Mouse (Mus musculus): ENCODE measurements at regions not wholly inside any gene's neighbourhood (a gene's known extent, or its start where the extent isn't known, plus 50 kb on each side); places are given as distances from the start of the nearest gene placed in this dataset.

DNA sequence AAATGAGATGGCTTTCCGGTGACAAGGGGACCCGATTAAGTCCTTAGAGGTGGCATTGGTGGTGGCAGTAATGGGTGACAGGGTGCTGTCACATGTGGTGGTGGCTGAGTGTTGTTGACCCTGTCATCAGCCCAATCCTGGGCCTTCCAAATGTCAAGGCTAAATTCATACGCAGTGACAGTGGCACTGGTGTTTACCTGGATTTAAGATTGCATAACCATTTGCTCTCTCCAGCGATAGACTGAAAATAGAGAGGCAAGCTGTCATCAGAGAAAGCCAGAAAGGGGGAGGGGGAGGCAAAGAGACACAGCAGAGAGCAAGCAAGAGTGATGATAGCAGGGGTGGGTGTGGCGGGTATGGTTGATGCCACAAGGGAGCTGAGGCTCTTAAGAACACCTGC lies 215.1 kb downstream of the Suds3 start:
- peak in 1 of 2 experiments; percentile 7 for DNase-seq (ENCODE audit: low spot score in 2 of 2)

DNA sequence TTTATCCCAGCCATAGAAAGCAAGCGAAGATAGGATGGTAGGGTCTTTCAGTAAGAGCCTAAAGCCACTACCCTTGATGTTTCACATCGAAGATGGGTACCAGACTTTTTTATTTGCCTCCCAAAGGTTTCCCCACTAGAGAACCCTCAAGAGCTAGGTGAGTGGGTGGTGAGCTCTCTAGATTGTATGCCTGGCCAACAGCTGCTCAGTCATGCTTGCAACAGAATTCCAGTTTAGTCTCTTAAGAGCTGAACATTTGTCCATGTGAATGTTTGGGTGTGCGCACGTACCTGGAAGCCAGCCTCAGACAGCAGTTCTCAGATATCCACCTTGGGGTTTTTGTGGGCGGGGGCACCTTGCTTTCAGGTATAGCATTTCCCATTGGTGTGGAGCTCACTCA lies 218.5 kb downstream of the Suds3 start:
- peak in 1 of 2 experiments; percentile 13 for DNase-seq (ENCODE audit: low spot score in 2 of 2)

DNA sequence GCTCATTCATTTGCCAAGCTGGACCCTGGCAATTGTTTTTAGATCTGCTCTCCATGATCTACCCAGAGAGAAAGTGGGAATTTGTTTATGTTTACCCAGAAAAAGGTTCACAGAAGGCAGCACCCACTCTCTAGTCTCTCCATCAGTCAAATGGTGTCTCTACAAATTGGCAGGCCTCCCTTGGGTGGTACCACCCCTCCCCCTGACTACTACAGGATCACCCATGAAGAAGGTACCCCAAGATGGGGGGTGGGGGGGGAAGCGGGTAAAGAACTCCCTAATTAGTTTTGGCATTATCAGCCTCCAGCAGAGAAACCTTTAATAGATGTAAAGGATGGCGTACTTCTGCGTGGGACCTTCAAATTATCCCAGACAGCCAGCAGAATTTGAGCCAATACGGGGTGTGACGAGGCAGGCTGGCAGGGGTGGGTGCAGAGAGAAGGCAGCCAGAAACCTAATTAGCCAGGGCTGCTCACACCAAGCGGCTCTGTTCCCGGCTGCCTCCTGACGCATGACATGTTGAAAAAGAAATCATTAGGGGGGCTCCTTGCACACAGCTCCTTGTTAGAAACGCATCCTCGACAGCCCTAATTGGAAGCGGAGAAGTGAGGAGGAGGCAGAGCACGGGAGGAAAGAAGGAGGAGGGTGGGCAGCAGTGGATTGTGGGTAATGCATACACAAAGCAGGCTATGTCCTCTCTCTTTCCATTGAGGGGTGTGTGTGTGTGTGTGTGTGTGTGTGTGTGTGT lies 220.7 kb downstream of the Suds3 start:
- peak; percentile 57 to 71 for DNase-seq (ENCODE audit: low spot score in 2 of 2)

- DNase-seq (ENCODE audit: low spot score in 2 of 2) = no peak
Observed at GRCm38 (mm10) chr5:116894575-116894974, 221.3 kb downstream of the Suds3 start.

- DNase-seq (ENCODE audit: low spot score in 2 of 2) = peak; percentile 22 to 30
Observed at GRCm38 (mm10) chr5:116892877-116893276, 223.0 kb downstream of the Suds3 start.

GRCm38 (mm10) chr5:116889224-116889623 lies 226.7 kb downstream of the Suds3 start:
- no peak for DNase-seq (ENCODE audit: low spot score in 2 of 2)

DNA sequence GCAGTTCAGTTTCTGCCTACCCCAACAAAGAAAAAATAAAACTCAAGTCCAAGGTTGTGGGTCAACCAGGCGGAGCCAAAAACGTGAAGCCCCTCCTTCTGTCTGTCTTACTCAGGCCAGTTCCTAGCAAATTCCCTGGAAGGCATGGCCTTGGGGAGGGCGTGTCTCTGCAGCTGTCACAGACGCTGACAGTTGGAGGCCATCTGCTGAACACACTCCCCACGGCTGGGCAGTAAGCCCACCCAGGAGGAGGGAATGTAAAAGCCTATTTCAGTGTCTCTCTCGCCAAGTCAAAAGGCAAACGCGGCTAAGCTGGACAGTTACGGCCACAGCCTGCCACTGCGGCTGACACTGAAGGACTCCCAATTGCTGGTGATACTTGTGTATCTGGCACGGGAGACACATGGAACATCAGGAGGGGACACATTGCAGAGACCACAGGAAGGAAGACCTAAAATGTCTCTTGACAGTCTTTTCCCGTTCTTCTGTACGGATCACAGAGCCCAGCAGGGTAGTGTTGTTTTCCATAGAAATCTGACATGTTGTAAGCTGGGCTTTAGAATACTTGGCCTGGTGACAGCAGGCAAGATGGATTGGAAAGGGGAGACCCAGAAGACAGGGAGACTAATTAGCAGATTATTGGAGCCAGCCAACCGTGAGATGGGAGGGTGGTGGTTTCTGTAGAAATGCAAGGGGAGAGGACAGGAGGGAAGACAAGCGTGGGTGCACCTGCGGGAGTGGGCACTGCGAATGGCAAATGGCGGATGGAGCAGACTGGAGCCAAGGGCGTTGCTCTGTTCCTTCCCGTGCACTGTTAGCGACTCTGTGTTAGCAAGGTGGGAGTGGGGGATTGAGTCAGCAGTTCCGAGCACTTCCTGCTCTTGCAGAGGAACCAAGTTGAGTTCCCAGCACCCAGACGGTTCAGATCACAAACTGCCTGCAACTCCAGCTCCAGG lies 229.5 kb downstream of the Suds3 start:
- DNase-seq (ENCODE audit: low spot score in 2 of 2) = no peak

GRCm38 (mm10) chr5:116879761-116880160 lies 236.2 kb downstream of the Suds3 start:
- no peak for DNase-seq (ENCODE audit: low spot score in 2 of 2)

- DNase-seq (ENCODE audit: low spot score in 2 of 2) = no peak
Observed at GRCm38 (mm10) chr5:116874941-116875340, 241.0 kb downstream of the Suds3 start.

DNA sequence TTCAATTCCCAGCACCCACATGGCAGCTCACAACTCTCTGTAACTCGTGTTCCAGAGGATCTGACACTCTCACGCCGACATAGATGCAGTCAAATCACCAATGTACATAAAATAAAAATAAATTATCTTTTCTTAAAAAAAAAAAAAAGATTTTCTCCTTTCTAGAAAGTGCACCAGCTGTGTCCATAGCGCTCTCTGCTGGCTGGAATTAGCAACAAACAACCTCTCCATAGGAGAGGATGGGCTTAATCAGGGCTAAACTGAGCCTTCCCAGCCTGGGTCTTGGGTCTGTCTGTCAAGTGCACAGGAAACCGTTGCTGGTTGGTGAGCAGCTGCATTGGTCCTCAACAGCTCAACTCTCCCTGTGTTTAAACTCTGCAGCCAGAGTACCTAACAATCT lies 247.8 kb downstream of the Suds3 start:
- DNase-seq (ENCODE audit: low spot score in 2 of 2) = peak in 1 of 2 experiments; percentile 10

DNA sequence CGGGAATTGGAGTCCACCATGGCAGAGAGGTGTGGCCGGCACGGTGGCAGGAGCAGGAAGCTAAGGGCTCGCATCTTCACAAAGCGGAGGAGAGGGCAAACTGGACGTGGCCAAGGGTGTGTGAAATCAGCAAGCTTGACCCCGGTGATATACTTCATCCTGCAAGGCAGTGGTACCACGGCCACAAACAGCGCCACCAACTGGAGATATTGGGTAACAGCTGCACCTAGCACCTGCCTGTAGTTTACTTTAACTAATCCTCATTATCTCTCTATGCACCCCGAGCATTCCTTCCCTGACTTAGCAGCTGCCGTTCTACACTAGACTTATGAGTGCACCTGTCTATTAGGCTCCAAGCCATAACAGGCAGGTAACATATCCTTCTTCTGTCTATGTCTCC lies 251.6 kb downstream of the Suds3 start:
- DNase-seq (ENCODE audit: low spot score in 2 of 2) = no peak

GRCm38 (mm10) chr5:116852691-116853090 lies 261.1 kb upstream of the Srrm4 start:
- no peak for DNase-seq (ENCODE audit: low spot score in 2 of 2)

DNA sequence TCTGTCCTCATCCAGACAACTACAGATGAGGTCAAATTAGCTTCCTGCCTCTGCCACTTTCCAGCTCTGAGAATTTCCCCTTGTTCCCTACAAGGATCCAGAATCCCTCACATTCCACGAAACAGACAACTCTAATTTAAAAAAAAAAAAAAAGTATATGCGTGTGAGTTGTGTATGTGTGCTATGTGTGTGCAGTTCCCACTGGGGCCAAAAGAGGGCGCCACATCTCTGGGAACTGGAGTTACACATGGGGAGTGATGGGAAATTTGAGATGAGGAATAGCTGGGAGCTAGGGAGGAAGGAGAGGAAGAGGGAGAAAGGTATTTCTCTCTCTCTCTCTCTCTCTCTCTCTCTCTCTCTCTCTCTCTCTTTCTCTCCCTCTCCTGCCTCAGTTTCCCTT lies 240.3 kb upstream of the Srrm4 start:
- no peak for DNase-seq (ENCODE audit: low spot score in 2 of 2)

DNA sequence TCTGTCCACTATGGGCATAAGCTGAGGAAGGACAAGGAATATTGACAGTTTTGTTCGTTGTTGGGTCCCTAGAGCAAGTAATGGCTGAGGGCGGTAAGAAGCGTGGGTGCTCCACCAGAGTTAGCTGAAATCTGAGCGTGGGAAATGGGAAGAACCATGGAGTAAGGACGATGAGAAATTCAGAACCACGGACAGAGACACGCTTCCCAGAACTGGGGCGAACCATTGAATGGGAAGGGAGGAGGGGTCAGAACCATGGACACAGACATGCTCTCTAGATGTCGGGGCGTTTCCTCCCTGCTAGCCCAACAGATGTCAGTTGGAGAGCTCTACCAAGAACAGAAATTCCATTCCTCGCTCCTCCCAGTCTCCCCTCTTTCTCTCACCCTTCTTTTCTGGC lies 238.2 kb upstream of the Srrm4 start:
- DNase-seq (ENCODE audit: low spot score in 2 of 2) = no peak

DNA sequence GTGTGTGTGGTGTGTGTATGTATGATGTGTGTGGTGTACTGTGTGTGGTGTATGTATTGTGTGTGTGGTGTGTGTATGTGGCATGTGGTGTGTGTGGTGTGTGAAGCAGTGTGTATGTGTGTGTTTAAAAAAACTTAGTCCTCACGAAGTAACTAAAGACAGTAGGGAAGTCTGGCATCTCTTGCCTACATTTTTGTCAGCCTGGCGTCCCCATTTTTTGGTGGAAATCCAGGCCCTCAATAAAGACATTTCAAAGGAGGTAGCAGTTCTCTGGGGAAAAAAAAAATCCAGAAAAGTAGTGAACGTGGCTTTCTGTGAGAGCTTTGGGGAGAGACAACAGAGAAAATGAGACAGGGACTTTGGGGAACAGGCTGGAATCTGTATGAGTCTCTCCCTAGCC lies 231.6 kb upstream of the Srrm4 start:
- DNase-seq (ENCODE audit: low spot score in 2 of 2) = no peak

DNA sequence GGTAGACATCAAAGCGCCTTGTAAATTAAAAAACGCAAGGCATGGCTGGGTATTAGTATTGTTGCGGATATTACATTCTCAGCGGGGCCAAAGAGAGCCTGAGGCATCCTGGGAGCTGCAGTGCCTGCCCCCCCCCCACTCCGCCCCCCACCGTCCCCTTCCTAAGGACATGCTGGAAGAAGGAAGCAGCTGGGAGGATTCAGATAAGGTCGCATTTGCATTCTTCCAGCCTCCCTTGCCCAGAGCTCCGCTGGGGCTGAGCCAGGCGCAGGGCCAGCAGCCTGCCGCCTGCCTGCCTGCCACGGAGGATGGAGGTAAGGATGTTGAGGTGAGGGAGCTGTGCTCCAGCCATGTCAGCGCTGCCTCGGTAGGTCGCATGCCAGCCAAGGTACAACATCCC lies 230.5 kb upstream of the Srrm4 start:
- no peak for DNase-seq (ENCODE audit: low spot score in 2 of 2)

DNA sequence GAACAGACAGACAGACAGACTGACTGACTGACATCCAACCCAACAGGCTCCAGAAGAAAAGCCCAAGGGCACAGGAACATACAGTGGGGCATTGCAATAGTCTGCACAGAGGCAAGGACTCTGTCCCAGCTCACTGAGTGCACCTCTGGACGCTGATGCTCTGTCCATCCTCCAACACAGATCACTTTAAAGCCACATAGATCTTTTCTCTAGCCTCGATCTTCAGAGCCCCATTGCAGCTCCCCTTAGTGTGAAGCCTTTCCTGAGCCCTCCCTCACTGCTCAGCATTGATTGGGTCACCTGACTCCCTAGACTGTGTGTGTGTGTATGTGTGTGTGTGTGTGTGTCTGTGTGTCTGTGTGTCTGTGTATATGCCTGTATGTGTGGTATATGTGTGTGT lies 218.2 kb upstream of the Srrm4 start:
- DNase-seq (ENCODE audit: low spot score in 2 of 2) = no peak

DNA sequence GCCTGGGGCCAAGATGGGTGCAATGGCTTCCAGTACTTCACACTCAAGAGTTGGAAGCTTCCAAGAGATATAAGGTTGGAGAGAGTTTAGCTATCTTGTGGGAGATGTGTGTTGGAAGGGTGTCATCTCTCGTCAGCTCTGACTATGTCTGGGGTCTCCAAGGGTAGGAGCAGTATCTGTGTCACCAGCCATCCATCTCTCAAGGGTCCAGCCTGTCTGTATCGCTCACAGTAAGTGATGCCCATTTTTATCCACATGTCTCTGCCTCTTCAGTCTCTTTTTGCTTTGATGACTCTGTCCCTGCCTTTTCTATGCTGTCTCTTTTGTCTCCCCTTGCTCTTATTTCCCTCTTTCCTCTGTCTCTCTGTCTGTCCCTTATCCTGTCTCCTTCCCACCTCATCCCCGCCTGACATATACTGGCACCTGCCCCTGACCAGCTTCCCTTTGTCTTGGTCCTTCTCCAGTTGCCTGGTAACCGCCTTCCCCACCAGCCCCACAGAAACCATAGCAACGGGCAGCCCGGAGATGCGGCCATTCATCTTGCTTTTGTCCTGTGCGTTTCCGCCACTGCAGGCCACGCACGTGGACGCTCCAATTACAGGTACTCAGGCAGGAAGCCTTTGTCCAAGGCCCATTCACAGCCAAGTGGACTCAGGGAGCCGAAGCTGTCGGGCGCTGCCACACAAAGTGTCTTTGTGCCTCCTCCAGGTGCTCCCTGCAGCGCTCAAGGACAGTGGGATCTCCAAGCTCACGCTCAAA lies 217.6 kb upstream of the Srrm4 start:
- peak; percentile 7 to 9 for DNase-seq (ENCODE audit: low spot score in 2 of 2)

GRCm38 (mm10) chr5:116797460-116797859 lies 205.8 kb upstream of the Srrm4 start:
- DNase-seq (ENCODE audit: low spot score in 2 of 2) = no peak

GRCm38 (mm10) chr5:116795169-116795568 lies 203.6 kb upstream of the Srrm4 start:
- no peak for DNase-seq (ENCODE audit: low spot score in 2 of 2)

DNA sequence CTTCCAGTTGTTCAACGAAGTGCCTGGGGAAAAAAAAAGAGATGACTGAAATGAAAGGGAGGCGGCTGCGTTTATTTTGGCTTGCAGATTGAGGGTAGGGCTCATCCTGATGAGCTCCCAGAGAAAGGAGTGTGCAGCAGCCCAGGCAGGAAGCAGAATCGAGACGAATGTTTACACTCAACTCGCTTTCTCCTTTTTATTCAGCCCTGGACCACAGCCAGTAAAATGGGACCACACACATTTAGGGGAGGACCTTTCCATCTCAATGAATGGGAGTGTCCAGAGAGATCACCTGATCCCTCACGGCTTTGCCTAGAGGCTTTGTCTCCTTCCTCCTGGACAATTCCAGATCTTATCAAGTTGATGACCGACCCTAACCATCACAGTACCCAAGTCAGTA lies 198.8 kb upstream of the Srrm4 start:
- no peak for DNase-seq (ENCODE audit: low spot score in 2 of 2)

DNA sequence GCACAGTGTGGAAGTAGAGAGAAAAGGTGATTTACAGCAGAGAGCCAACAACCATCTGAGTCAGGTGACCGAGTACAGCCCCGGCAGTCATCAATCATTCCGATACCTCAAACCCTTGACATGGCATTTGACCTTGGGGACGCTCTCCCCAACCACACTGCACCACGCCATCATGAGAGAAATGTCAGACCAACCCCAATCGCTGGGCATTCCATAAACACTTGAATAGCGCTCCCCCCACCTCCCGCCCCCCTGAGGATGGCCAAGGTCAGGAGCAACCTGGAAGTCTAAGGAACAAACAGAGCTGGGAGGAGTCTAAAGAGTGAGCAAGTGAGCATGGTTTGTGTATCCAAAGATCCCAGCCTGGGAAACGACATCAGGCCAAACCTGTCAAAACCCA lies 198.2 kb upstream of the Srrm4 start:
- DNase-seq (ENCODE audit: low spot score in 2 of 2) = no peak
